Mouse (Mus musculus): ENCODE measurements around the gene Grm3.

- TF ChIP-seq CTCF (conservative IDR thresholded peaks at IDR 0.05; ENCODE audit: low read length) (no peak), POU5F1 (IDR thresholded peaks at IDR 0.05; ENCODE audit: borderline replicate concordance, low read length) (no peak)
These were observed 8.7 kb downstream of the Grm3 start for GRCm38 (mm10) chr5:9716295-9716694.
